Mouse (Mus musculus): ENCODE results near the gene Cald1.

Cald1 gene

DNA sequence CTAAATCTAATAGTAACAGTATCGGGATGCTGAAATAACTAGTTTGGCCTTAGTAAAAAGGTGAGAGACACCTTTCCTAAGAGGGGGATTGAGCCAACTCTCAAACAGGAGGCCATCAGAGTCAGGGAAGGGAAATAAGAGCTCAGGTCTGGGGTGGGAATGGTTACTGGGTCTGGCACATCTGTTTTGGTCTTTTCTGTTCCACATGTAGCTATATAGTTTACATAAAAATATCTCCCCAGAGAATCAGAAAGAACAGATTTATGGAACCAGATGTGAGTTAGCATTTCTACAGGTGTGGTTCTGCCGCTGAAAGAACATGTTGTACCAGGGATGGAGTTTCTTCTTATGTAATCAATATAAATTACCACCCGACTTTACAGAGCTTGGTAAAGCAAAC lies 17.1 kb downstream of the Cald1 start:
- DNase-seq (ENCODE audit: low read depth) = no peak

DNA sequence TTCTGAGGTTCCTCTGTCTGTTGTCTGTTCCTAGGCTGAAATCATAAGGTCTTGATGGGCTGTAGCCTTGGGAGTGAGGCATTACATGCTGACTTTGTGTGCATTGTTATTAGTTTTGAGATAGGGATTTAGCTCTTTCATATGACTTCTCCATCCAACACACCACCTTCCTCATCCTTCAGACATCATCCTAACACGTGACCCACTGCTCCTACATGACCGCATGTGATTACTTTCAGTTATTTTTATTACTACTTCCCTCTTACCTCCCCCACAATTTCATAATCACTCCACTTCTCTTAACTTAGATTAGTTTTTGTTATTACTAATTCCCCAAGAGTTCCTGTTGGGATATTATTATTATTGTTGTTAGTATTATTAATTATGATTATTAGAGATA lies 21.2 kb downstream of the Cald1 start:
- no peak for DNase-seq (ENCODE audit: low read depth)

DNA sequence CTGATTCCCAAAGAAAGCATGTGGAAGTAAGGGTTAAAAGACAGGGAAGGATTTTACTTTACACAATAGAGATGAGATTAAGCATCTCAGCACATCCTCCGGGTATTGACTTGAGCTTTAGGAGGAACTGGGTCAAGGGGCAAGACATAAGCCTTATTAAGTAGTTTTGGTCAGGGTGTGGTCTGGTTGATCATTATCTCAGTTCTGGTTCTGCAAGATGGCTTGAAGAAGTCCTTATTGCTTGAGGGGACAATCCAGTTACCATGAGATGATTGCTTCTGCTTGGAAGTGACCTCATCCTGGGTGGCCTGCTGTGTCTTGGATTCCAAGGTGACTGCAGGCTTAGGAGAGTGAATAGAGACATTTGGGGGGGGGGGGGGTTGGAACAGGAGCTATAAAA lies 21.9 kb downstream of the Cald1 start:
- no peak for DNase-seq (ENCODE audit: low read depth)

DNA sequence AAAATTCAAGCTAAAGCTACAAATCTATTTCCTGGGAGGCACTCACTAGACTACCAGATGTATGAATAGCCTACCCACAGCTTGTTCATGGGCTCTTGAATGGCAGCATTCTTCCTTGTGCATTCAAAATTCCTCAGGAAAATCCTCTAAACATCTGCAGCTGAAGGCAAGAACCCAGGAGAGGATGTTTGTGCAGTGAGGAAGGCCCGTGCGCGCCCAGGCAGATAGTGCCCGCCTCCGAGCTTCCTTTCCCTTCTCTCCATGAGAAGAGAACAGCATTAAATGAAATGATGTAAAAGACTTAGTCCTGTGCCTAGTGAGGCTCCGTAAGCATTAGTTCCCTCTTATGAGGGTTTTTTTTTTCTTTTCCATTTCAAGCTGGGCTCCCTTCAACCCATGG lies 24.6 kb downstream of the Cald1 start:
- no peak for DNase-seq (ENCODE audit: low read depth)

DNA sequence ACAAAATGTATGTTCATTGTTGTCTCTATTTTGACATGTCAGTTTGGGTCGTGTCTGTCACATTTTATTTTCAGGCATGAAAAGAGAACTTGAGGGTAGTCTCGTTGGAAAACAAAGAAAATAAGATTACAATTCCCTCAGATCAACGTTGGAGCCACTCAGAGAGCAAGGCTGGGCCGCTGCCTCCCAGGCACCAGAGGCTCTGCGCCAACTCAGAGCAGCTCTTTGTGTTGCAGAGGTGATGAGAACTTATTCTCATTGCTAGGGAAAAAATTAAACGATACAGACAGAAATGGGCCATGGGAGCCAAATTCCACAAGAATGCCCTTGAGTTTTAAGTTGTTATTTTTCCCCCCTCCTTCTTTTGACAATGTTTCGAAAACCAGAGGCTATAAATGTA lies 25.0 kb downstream of the Cald1 start:
- DNase-seq (ENCODE audit: low read depth) = no peak

DNA sequence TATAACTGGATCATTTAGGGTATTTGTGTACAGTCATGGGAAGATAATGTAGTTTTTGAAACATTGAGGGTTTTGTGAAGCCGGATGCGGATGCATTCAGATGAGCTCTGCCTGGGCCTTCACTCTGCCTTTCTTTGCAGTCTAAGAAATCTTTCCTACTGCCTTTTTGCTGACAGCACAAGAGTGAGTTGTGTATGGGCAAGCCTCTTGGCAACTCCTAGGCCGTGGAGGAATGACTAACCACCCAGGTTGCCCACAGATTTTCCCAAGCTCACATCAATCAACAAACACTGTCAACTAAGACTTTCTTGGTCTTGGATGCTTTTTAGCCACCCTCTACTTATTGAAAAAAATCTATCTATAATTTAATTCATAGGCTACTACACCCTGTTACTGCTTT lies 26.2 kb downstream of the Cald1 start:
- no peak for DNase-seq (ENCODE audit: low read depth)

DNA sequence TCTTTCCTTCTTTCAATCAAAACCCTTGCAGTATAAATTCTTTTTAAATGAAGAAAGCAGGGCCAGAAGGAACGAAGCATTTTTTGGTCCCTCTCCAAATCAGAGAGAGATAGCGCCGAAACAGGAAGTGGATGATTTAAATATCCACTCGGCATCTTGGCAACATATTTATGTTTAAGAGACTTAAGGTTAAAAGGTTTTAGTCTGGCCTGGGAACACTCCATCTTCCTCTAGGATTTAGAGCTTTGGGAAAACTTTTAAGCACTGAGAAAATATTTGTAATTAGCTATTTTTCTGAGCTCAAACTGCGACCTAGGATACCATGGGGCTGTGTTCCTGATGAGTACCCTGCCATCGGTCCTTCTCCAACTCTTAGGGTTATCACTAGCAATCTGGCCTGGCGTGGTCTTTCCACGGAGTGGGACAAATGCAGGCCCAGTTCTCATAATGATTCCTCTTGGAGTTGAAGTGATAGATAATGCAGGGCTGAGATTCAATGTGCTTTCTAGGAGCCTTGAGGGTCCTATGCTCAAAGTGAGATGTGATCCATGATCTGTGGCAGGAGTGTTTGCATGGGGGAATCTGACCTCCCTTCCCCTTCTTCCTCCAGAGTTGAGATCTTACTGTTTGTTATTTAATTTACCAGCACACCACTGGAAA lies 28.4 kb downstream of the Cald1 start:
- DNase-seq (ENCODE audit: low read depth) = no peak

DNA sequence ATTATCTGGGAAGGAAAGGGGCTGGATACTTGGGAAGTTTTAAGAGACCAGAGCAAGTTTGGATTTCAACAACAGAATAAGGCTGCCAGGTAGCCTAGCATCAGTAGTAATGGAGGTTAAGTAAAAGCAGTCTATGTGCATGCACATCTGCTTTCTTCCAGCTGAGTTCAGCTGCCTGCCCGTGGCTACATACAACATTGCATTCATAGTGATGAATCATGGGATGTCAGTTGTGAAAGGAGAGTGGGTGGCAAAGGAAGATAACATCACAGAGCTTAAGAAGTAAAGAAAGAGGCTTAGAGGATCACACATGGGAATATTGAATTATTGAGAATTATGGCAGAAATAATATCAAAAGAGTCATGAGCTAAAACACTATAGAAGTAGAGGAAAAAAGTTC lies 29.8 kb downstream of the Cald1 start:
- DNase-seq (ENCODE audit: low read depth) = no peak

DNA sequence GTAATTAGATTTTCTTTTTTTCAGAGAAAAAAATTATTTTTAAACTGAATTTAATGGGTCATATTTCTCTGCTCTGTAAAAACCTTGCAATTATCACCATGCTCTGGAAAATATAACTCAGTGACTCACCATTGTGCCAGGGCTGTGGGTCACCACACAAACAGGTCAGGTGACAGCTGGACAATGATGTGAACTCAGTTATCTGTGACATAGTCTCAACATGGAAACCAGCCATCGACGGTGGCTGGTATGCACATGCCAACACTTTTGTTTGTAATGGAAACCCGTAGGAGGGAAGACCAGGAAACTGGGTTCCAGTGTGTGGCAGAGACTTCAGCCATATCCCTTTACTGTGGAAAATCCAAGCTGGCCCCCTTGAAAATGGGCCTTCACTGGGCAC lies 35.5 kb downstream of the Cald1 start:
- DNase-seq (ENCODE audit: low read depth) = no peak

DNA sequence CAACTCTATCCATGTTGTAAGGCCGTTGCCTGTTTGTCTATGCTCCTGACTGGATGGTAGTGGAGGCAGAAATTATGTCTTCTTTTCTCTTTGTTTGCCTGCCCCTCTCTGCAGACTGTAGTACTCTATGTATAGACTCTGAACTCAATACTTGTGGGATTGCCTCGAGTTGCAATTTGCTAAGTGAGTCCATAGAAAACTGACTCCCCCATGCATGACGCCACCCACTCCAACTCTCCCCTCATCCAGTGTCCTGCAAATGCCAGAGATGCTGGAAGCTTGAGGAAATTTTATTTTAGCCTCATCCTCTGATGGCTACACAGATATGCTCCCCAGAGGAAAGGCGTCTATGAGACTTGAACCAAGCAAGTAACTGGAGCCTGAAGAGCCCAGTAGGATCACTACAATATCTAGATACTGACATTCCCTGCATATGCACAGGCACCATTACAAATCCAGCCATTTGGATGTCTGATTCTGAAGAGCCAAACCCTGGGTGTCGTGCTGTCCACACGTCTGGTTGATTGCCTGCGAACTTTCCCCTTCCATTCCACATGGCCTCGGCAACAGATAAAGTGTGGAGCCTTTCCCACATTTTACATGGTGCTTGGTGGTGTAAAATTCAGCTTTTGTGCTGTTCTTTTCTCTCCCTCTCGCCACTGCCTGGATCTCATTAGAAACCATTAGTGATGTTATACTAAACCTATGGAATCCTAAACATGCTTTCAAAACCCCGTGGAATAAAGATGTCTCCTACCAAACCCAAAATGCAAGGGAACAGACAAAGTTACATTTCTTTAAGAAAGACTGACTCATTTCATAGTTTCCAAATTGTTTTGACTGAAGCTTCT lies 39.5 kb downstream of the Cald1 start:
- no peak for DNase-seq (ENCODE audit: low read depth)

DNA sequence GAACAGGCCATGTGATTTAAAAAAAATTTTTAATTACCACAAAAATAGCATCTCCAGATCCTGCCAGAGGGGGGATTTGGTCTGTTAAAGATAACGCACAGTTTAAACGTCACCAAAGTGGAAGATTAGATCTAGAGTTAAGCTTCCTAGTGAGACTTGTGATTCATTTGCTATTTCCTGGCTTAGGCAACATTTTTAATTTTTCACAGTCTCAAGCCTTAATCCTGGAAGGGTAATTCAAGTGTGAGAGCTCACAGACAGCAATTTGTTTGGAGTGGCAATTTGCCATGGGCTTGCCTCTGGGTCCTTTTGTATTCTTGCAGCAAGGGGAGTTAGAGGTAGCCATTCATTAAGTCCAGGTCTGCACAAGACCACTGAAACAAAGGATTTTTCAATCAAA lies 40.4 kb downstream of the Cald1 start:
- no peak for DNase-seq (ENCODE audit: low read depth)

DNA sequence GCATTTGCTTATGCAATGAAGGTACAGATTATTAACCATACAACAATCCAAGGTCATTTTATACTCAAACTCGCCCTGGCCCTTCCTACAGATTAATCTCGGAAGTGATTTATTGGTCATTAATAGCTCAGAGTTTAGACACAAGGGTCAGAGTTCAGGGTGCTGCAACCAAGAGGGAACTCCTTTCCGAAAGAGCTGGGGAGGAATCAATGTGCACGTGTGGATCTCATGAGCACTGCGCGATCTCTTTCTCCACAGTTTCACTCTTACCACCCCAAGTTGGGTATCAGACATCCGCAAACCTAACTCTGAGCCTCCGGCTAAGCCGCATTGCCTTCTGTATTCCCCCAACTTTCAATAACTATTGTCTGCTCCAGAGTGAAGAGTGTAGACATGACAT lies 41.9 kb downstream of the Cald1 start:
- no peak for DNase-seq (ENCODE audit: low read depth)

DNA sequence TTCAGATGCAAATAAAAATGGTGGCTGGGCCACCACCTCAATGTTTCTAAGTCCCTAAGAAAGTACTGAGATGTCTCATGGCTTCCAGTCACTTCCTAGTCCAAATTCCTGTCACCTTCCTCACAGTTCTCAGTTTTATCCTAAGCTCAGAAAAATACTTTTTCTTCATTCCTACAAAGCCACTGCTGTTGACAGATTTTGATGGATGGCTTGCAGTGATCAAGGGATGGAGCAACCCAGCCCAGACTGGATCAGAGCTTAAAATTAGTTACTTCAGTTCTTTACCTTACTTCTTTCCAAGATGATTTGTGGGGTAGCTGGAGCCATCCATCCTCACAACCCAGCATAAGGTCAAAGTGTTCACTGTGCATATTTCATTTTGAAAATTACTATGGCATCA lies 42.8 kb downstream of the Cald1 start:
- DNase-seq (ENCODE audit: low read depth) = no peak

DNA sequence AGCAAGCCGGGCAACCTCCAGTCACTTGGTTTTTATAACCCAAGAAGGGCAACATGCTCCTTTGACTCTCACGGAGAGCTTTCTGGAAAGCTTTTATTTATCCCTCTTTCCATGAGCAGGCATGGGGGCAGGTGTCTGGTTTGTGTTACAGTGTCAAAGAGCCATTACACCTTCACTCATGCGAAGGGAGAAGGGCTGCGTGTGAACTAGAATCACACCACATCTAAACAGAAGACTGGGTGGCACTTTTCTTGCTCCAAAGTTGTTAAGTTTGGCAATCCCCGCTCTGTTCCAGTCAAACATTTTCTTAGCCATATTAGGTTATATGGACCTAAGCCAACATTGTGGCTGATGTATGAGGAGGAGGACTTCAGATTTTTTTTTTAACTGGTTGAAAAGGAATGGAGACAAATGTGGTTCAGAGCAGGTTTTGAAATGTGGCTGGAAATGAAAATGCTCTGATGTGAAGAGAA lies 43.8 kb downstream of the Cald1 start:
- DNase-seq (ENCODE audit: low read depth) = no peak

DNA sequence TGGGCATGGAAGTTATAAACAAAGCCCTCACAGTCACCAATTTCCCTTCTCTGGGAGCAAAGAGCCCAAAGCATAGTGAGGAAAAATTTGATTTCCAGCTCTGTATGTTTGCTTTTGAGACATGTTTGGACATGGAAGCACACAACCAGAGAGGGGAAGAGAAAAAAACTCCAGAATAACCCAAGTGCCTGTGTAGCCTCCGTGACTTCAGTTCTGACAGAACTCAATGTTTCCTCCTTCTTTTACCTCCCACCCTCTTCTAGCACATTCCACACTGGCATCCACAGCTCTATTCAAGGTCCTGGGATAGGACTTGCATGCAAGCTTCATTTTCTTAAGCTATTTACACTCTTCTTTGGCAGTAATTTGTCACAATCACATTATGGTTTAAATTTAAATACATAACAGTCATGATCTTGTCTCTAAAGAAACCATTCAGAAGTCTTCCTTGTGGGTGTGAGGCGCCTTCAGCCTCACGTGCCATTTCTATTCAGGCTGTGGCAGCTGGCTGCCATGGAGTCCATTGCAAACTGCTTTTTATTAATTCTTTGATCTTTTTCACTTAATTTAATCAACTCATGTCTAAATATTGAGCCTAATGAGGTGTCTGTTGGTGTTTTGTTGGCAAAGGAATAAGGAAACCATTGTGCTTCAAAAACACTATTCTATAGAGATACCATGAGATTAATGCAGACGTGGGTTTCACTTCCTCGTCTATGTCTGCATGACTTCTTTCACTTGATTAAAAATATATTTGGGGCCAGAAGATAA lies 49.9 kb downstream of the Cald1 start:
- no peak for DNase-seq (ENCODE audit: low read depth)

DNA sequence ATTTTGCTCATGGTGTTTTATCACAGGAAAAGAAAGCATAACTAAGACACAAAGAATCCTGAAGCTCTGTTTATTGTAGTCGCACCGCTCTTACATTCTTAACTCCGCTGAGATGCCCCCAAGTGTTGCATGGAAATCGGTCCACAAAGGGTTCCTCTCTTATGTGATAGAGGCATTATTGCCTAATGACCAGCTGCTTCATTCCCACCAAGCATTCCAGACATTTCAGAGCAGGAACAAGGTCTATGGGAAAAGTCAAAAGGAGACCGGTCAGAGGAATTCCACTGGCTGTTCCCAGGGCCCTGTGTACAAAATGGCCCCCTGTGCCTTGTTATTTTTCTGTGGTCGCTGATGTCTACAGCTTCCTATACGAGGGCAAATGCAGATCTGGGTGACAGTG lies 53.0 kb downstream of the Cald1 start:
- no peak for DNase-seq (ENCODE audit: low read depth)

DNA sequence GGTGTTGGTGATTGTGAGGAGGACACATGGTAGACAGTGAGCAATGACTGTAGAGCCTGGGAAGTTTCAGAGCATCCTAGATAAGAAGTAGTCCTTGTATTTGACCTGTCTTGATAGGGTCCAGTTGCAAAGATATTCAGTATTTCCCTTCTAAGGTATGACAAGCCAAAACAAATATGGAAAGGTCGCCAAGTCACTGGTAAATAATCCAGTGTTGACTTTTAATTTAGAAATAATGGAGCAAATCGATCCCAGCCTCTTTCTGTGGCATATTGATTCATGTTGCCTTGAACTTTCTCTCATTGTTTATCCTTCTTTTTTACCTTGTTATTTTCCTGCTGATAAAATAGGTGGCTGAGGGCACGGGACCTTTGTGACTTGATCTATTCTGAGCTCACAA lies 57.4 kb downstream of the Cald1 start:
- no peak for DNase-seq (ENCODE audit: low read depth)

DNA sequence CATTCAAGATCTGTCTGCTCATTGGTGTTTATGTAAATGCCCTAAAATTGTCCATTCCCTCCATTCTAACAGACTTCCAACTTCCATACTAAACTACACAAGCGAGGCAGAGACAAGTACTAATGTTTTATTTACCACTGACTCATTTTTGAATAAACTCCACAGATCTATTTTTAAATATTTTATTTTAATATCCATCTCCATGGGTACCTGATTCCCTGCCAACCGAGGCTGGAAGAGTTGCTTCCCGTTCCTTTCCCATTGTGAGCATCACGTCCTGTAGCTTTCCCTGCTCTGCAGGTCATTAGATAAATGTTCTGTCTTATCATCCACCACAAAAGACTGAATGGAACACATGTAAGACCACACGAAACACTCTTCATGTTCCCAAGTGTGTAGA lies 60.5 kb downstream of the Cald1 start:
- no peak for DNase-seq (ENCODE audit: low read depth)

DNA sequence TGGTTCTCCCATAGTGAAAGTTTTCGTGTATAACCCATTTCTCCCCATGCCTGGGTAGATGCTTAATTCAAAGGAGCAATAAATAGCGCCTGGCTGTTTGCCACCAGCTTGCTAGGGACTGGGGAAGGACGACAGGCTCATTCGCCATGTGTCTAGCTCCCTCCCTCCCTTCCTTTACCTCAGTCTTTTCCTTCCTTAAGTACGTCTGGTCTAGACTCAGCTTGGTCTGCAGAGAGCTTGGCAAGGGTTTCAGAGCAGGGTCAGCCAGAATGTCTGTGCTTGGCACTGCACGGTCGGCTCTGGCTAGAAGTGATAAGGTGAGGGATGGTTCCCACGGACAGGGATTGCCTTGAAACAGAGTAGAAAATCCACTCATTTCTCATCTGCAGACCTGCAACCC lies 62.4 kb downstream of the Cald1 start:
- no peak for DNase-seq (ENCODE audit: low read depth)

DNA sequence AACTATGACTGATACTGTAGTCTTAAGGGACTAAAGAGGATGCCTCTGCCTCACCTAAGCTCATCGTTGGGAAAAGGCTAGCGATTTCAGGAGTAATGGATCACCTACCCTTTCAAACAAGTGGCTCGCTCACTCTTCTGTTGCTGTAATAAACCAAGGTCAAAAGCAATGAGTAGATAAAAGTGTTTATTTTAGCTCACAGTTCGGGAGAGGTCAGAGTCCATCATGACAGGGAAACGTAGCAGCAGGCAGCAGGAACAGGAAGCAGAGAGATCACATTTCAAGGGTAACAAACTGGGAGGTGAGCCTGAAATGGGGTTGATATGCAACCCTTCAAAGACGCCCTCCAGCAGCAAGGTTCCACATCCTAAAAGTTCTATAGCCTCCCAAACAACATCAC lies 64.3 kb downstream of the Cald1 start:
- no peak for DNase-seq (ENCODE audit: low read depth)

DNA sequence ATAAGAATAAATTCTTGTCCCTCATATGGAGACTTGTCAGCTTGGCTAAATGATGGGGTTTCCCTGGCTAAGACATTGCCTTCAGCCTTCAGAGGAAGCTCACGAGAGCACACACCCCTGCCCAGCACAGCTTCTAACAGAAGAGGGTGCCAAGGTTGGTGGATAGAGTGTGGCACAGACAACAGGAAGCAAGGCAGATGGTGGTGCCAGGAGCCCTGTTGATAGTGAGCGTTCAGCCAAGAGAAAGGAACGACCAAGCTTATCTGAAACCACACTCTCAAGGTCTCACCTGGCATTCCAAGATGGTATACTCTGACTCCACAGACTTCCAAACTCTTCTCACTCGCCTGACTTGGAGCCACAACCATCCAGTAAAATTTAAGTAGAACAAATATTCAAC lies 66.0 kb downstream of the Cald1 start:
- no peak for DNase-seq (ENCODE audit: low read depth)

DNA sequence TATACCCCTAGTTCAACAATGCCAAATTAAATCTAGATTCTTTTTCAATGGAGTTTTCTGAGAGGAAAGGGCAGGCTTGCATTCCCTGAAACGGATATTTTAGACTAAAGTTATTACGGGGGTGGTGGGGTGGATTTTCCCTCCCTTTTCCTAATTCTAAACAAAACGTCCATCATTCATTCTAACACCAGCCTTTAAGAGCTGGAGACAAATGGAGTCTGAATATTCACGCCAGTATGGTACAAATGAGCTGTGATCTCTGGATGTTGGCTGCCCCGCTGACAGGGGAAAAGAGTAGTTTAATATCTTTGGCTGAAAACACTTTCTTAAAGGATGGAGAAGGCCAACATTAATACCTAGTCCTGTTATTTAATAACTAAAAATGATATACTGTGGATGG lies 66.4 kb downstream of the Cald1 start:
- no peak for DNase-seq (ENCODE audit: low read depth)

DNA sequence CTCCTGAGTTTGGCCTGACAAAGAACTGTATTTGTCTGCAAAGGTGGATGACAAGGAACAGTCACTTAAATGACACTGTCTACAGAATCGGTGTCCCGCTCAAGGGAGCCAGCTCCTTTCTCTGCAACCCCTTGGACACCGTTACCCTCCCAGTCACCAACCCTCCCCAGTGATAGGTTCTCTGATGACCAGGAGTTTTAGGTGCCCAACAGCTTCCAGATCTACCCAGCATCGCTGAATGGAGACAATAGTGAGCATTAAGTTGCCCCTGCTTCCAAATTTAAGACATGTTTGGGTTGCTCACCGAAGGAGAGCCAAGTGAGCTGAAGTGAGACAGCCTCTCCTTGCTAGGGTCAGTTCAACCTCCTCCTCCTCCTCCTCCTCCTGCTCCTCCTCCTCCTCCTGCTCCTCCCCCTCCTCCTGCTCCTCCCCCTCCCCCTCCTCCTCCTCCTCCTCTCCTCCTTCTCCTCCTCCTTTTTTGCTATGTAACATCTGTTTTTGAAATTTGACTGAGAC lies 70.5 kb downstream of the Cald1 start:
- DNase-seq (ENCODE audit: low read depth) = no peak

Measured in c-Kit-positive CD71-positive TER-119-negative erythroid progenitor cells, embryonic 14.5 days (primary cell).